Mouse (Mus musculus) spleen, postnatal 36 days (tissue): ENCODE data around the gene Hoxb1.
A peak's percentile ranks its signal among the peaks of the same experiment; 100 is the strongest.

Experiments
- DNase-seq, 2 experiments: peaks; one replicate each; pipeline ENCODE4 v3.0.0; 2022; ENCODE audit warnings: low spot score in 2 of 2, mixed read lengths in 1 of 2

Gene Hoxb1

DNA sequence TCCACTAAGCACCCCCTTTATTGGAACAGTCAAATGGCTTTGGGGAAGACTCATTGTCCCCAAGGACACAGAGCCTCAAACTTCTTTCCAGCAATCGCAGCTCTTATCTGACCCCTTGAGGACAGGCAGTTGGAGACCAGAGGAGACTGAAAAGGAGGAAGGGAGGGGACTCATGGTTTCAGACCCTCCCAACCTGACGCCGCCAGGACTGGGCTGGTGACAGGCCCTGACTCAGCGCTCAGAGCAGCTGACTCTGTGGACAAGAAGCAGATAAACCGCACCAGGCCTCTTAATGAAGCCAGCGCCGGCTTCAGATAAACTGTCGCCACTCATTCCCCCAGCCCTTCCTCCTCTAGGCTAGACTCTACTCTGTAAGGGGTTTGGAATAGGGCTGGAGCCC is 34.4 kb downstream of the Hoxb1 start:
- DNase-seq: no peak

DNA sequence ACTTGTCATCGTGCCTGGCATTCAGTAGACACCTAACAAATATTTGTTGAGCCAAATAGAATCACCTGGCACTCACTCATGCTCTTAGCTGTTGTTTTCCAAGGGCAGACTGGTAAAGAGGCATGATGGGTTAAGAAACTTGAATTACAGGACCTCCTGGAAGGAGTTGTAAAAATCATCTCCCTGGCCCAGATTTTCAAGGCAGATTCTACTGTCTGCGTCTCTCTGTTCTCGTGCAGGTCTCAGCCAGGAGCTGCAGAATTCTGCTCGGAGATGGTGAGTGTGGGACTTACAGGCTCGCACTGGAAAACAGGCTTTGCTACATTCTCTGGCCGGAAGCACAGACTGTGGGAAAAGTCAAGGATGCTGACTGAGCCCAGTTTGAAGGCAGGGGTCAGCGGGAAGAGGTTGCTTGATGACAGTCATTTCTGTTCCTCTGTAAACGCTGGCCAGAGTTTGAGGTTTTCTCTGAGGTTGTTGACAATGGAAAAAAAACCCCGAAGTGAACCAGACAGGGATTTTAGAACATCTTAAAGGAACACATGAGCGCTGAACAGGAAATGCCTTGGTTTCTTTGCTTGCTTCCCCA is 38.6 kb downstream of the Hoxb1 start:
- no peak for DNase-seq

DNA sequence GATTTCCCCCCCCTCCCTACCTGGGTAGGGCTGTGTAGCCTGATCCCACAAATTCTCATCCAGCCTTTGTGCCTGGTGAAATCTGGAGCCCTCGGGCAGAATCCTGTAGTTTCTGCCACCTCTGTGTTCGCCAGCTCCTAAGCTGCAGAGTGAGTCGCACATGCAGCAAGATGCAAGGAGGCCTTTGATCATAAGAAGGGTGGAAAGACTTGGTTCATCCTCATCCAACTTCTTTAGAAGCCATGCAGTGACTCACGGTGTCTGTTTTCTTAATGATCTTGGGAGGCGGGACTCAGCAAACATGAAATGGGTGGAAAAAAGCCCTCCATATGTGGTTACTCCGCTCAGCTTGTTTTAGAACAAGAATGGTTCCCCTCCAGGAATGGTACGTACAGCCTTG is 39.3 kb downstream of the Hoxb1 start:
- DNase-seq: no peak

DNA sequence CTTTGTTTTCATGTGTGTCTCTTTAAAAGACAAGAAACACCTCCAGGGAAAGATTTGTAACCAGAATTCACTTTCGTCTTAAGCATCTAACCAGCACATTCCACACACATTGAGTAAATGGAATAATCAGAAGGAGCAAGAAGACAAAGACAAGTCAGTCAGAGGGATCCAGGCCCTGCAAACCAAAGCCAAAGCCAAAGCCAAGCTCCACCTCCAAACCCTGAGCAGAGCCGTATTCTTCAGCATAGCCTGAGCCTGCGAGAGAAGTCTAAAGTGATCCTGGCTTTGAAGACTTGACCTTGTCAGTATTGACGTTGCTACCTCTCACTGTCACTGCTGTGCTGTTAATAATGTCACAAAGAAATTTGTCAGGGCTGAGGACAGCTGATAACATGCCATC is 40.0 kb downstream of the Hoxb1 start:
- DNase-seq: no peak

DNA sequence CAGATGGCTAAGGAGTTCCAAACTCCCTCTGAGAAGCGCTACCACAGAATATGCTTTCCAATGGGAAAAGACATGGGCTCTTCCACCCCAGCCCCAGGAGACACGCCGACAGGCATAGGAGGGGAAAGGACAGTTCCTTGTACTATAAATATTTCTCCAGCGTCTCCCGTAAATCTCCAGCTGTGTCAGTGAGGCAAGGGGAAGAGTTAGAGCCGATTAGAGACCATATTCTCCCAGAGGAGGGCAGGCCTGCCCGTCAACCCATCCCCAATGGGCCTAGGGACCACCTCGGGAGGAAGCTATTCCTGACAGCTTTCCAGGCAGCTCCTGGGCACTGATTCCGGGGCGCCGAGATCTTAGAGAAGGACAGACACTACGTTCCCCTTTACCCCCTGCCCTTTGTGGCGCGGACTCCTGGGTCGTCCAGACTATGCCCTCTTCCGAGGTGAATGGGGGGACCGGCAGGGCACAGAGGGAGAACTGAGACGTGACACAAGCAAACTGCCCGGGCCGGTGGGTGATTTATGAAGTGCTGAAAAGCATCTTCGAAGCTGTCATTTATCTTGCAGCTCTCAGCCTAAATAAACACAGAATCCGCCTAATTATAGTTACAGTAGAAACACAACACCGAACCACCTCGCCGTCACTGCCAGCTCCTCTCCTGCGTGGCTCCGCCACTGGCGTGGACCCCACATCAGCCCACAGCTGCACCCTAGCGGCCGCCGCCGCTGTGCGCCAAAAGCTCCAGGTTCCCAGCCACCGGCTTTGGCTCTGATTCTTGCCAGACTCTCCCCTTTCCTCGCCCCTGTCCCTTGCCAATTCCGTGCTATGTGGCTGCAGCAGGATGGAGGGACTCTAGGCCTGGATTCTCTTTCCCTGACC is 41.9 kb downstream of the Hoxb1 start:
- DNase-seq: peak; percentile 12 to 14

DNA sequence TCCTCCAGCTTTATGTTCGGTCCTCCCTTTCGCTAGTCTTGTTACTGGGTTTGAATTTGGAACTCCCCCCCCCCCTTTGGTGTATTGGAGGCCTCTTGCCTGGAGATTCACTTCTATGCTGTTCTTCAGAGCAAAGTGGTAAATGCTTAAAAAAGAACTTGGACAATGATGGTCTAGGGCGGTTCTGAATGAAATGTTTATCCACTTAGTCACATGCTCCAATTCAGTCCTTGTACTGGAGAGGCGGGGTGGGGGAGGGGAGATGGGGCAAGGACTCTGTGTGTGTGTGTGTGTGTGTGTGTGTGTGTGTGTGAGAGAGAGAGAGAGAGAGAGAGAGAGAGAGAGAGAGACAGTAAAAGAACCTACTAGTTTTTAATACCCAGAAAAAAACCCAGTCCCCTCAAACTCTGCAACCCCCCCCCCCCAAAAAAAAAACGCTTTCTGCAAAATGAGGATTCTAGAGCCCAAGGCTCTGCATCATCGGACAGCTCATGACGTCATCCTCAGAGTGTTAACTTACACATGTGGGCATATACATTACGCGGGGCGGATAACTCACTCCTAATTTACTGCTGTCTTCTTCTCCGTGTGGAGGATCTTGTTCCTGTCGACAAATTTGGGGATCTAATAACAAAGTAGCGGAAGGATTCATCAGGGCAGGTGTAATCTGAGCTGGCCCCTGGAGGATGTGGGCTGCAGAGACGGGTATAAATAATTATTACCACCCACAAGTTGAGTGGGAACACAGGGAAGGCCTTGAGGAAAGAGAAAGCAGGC is 42.9 kb downstream of the Hoxb1 start:
- no peak for DNase-seq

DNA sequence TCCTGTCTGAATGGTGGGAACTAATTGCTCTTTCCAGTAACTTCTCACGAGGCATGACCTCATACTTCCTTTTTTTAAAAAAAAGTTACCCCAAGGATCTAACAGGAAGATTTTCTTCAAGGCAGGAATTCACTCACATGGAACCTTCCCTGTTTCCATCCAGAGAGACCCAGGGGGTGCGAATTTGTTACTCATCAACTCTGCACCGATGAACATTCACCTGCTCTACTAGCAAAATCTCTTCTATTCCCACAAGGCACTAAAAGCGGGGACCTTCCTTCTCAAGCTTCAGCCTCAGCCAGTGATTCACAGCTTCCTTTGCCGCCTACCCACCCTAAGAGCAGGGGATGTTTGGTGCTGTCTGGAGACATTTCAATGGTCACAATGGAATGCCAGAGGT is 45.5 kb downstream of the Hoxb1 start:
- no peak for DNase-seq

DNA sequence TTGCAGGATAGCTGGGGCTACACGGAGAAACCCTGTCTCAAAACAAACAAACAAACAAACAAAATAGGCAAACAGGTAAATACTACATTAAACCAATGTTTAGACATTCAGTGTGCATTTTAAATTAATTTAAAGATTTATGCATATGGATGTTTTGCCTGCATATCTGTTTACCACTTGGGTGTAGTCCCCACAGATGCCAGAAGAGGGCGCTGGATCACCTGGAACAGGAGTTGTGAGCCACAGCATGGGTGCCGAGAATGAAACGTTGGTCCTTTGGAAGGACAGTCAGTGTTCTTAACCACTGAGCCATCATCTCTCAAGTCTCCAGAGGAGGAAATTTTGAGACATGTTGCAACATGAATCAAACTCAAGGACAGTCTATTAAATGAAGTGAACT is 46.4 kb downstream of the Hoxb1 start:
- DNase-seq: no peak

DNA sequence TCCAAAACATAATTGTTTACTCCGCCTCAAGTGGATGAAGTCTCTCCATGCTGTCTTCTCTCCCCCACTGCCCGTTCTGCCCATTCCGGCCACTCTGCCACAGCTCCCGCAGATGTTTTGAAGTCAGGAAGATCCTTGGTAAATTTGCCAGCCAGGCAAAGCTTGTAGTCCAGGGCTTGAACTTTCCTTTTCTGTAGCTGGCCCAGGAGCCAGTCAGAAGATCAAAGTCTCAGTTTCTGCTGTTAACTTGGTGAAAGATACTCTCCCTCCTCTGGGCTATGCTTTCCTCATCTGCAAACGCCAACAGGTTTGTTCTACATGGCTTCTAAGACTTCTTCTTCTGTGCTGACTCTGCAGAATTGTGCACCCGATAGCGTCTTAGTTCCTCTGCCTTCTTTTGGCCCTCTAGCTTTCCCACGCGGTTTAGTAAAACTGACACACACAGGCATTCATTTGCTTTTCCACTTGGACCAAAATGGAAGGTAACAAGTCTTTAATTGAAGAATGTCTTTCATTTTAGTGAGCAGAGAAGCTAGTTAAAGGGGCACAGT is 47.5 kb downstream of the Hoxb1 start:
- no peak for DNase-seq

DNA sequence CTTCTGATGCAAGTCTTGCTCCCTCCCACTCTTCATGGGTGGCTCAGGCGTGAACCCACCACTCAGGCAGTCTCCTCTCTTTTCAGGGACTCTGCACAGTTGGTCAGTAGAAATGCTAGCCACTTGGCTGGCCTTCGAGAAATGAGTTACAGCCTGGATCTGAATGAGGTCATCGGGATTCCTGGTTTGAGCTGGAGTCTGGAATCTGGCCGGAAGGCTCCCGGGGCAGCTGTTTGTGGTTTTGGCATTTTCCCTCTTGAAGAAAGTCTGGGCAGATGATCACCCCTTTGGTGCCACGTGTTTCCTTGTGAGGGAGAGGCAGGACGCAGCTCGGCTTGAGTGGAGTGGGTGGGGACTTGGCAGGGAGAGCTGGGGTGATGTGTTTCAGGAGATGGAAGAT is 48.0 kb downstream of the Hoxb1 start:
- DNase-seq: peak; percentile 21

DNA sequence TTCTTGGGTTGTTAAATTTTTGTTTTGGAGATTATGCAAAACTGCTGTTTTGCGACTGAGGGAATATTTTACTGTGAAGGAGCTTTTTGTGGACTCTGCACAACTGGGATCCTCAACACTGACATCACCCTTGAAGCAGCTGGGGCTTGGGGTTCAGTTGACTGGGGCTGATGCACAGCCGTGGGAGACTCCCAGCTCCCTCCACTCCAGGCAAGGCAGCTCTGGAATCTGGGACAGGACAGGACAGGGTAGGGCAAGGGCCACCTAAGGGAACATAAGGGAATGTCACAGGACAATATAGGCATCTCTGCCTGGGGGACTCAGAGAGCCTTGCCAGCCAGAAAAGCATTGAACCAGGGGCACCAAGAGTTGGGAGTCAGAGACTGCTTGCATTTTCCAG is 48.5 kb downstream of the Hoxb1 start:
- DNase-seq: no peak
